Mouse (Mus musculus) G1E (cell line): ENCODE data around the gene Dip2b. TPM values are rescaled to one million over a fixed set of nuclear protein-coding genes. Genes with fewer than 3 reads are reported as not detected.
A peak's percentile ranks its signal among the peaks of the same experiment; 100 is the strongest.

ENCODE experiments used
- ATAC-seq: 2 replicates; pipeline ENCODE4 v1.8.0; 2016; ENCODE audit warnings: mild to moderate bottlenecking; ENCODE audit not compliant: insufficient number of reproducible peaks, poor library complexity, low FRiP score, severe bottlenecking; ENCODE audit errors: extremely low read depth
- DNase-seq: peaks from one replicate; pipeline ENCODE4 v3.0.0; 2012; ENCODE audit warnings: low spot score
- H3K27me3 ChIP-seq: 2 replicates; pipeline ENCODE4 v1.6.1; 2012; ENCODE audit warnings: mild to moderate bottlenecking, low read length, inconsistent platforms; ENCODE audit not compliant: insufficient read depth
- H3K36me3 ChIP-seq: replicated peaks from 2 replicates; pipeline ENCODE3; 2012; ENCODE audit warnings: mild to moderate bottlenecking, inconsistent platforms
- H3K4me1 ChIP-seq: 2 replicates; pipeline ENCODE4 v1.6.1; 2012; ENCODE audit warnings: low read depth, low read length, inconsistent platforms, mixed read lengths; ENCODE audit not compliant: insufficient read depth
- H3K4me3 ChIP-seq: 2 replicates; pipeline ENCODE4 v1.5.1; 2012; ENCODE audit warnings: low read depth, mild to moderate bottlenecking, inconsistent platforms, low read length, moderate library complexity, mixed read lengths
- H3K9me3 ChIP-seq: replicated peaks from 2 replicates; pipeline ENCODE4 v1.6.1; 2012; ENCODE audit warnings: inconsistent platforms
- CTCF ChIP-seq: IDR thresholded peaks from 2 replicates; pipeline ENCODE4 v1.5.1; 2012; ENCODE audit warnings: low read depth, low read length, inconsistent platforms, mixed read lengths
- GATA1 ChIP-seq: IDR thresholded peaks from 2 replicates; pipeline ENCODE4 v1.6.1; 2012; ENCODE audit warnings: borderline replicate concordance, low read length, inconsistent platforms, mixed read lengths
- GATA2 ChIP-seq: IDR thresholded peaks from 2 replicates; pipeline ENCODE4 v1.6.1; 2012; ENCODE audit warnings: low read depth, low read length, inconsistent platforms, borderline replicate concordance
- POLR2AphosphoS5 ChIP-seq: IDR thresholded peaks from 2 replicates; pipeline ENCODE4 v1.6.1; 2012; ENCODE audit warnings: low read depth, low read length, inconsistent platforms; ENCODE audit not compliant: insufficient replicate concordance
- TAL1 ChIP-seq: conservative IDR thresholded peaks from 2 replicates; pipeline ENCODE4 v1.6.1; 2012; ENCODE audit warnings: low read depth, low read length, inconsistent platforms, mixed read lengths
- polyA plus RNA-seq: library from polyadenylated mRNA; stranded (reverse); fragments of >175 nt; gene quantifications from 2 replicates; pipeline ENCODE4 v1.2.3, GENCODE M21; 2012
- total RNA-seq, 2 experiments: library from RNA; stranded (forward) in 1 of 2; stranded (reverse) in 1 of 2; fragments of 200-1000 nt in 1 of 2; fragments of >200 nt in 1 of 2; fragmentation: Nextera tagmentation in 1 of 2; gene quantifications; 2 replicates each; pipeline ENCODE4 v1.2.3; 2014 to 2017

Gene Dip2b
- total and polyA plus RNA-seq, 3 experiments = 4.4 to 36.8 (median 21.8) TPM

DNA sequence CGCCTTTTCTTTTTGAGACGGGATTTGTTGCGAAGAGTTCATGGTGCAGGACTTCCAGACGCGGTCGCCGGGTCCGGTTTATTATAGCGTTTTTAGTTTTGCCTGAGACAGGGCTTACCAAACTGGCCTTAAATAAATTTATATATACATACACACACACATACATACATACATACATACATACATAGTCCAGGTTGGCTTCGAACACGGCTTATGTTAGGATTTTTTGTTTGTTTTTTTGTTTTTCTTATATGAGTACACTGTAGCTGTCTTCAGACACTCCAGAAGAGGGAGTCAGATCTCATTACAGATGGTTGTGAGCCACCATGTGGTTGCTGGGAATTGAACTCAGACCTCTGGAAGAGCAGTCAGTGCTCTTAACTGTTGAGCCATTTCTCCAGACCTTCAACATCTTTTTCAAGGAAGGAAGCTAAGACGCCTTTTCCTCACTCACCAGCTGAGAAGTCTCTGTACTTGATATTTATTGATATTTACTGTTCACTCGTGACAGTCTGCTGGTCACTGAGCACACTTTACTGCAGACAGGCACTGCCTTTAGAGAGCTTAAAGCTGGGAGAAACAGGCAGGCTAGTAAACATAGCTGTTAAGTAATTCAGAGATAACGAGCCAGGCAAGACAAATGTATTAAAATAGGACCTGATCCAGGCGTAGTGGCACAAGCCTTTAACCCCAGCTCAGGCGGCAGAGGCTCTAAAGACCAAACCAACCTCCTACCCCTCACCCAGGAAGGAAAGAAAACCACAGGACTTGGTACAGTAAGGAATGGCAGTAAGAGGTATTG is 190.3 kb downstream of the Dip2b start:
- Histone ChIP-seq H3K9me3 (peaks cover 16% of the 10 kb centered on the region), H3K4me3 (peak overlapping the region; percentile 86), H3K36me3 (peaks cover 56% of the 10 kb centered on the region), H3K4me1 (peaks cover 53% of the 10 kb centered on the region), H3K27me3 (no peaks in the 10 kb centered on the region)
- no peak for ATAC-seq
- no peak for DNase-seq
- no peak for TF ChIP-seq GATA2
- TF ChIP-seq CTCF = no peak
- TF ChIP-seq TAL1 = no peak
- no peak for TF ChIP-seq POLR2AphosphoS5
- TF ChIP-seq GATA1 = no peak

GRCm38 (mm10) chr15:100230655-100231054 is 192.2 kb downstream of the Dip2b start:
- DNase-seq (no peak), ATAC-seq (no peak)
- peaks cover 9% of the 10 kb centered on the region for H3K9me3 ChIP-seq
- peaks cover 66% of the 10 kb centered on the region for H3K4me1 ChIP-seq
- H3K27me3 ChIP-seq = no peaks in the 10 kb centered on the region
- no peak overlapping the region; the same call in 1 of the 2 replicates for H3K4me3 ChIP-seq
- TF ChIP-seq CTCF = no peak
- no peak for TF ChIP-seq GATA1
- TF ChIP-seq POLR2AphosphoS5 = no peak
- no peak for TF ChIP-seq GATA2
- no peak for TF ChIP-seq TAL1
- H3K36me3 ChIP-seq = peaks cover 50% of the 10 kb centered on the region

DNA sequence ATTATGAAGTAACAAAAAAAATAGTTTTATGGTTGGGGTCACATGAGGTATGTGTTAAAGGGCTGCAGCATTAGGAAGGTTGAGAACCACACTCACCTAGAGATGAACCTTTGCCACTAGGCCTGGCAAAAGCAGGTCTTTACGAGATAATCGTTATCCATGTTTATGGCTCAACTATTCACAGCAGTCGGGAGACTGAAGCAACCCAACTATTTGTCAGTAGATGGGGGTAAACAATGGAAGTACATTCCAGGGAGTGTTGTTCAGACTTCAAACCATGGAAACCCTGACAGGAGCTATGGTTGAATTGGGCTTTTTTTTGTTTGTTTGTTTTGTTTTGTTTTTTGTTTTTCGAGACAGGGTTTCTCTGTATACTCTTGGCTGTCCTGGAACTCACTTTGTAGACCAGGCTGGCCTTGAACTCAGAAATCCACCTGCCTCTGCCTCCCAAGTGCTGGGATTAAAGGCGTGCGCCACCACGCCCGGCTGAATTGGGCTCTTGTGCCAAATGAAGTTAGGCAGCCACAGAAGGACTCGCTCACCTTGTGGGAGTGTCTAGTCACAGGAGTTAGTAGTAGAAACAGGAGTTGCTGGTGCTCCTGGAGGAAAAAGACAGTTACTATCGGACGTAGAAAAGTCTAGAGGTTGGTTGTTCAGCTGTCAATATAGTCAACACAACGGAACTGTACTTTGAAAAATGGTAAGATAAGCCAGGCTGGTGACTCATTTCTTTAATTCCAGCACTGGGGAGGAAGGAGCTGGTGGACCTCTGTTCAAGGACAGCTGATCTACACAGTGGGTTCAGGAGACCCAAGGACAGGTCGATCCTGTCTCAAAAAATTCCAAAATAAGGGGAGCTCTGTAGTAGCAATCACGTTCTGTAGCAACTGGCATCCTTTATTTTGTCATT is 193.4 kb downstream of the Dip2b start:
- ATAC-seq (no peak), DNase-seq (no peak)
- Histone ChIP-seq H3K36me3 (peaks cover 56% of the 10 kb centered on the region), H3K27me3 (no peaks in the 10 kb centered on the region), H3K4me1 (peaks cover 72% of the 10 kb centered on the region), H3K4me3 (no peak overlapping the region), H3K9me3 (peaks cover 9% of the 10 kb centered on the region)
- TF ChIP-seq CTCF (no peak), GATA2 (no peak), POLR2AphosphoS5 (no peak), TAL1 (no peak), GATA1 (no peak)

DNA sequence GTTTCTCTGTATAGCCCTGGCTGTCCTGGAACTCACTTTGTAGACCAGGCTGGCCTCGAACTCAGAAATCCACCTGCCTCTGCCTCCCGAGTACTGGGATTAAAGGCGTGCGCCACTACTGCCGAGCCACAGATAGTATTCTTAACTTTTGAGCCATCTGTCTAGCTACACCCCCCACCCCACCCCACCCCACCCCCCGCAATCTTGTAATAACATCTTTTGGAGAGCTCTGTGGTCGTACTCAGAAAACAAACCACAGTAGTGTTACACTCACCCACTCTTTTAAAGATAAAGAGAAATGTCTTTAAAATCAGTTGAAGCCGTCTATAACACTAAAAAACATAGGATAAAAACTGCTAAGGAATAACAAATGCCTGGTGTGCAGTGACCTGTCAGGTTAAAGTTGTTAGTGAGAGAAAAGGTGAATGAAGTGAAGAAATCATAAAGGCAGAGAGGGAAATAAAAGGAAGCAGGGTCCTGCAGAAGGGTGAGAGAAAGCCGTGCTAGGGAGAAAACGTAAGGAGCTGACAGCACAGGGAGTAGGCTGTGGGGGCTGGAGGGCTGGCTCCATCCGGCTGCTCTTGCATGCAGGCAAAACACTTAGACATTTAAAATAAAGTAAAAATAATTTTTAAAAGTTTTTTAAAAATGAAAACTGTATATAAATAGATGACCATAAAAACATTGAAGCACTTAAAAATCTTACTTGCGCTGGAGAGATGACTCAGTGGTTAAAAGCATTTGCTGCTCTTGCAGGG is 196.9 kb downstream of the Dip2b start:
- Histone ChIP-seq H3K27me3 (no peaks in the 10 kb centered on the region), H3K9me3 (peaks cover 9% of the 10 kb centered on the region), H3K4me3 (no peak overlapping the region; the same call in 1 of the 2 replicates), H3K36me3 (peaks cover 80% of the 10 kb centered on the region), H3K4me1 (peaks cover 66% of the 10 kb centered on the region)
- no peak for TF ChIP-seq GATA1
- no peak for TF ChIP-seq GATA2
- no peak for TF ChIP-seq TAL1
- no peak for TF ChIP-seq POLR2AphosphoS5
- TF ChIP-seq CTCF = no peak
- peak; percentile 51 for ATAC-seq
- DNase-seq = peak; percentile 36

DNA sequence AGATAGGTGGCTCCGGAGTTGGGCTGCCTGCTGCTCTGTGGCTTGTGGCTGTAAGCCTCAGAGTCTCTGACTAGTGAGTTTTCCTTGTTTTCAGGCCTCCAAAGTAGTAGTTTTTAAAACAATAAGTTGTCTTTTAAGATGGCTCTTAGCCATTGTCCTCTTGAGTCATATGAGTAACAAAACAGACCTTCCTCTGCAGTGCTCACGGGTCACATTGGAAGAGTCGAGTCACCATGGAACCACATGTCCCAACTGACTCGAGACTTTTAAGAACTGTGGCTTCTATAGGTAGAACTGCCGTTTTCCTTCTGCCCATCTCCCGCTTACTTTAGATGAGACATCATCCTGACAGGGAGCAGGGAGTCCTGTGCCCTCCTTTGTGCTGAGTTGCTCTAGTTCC is 198.5 kb downstream of the Dip2b start:
- no peak for TF ChIP-seq POLR2AphosphoS5
- no peak for TF ChIP-seq GATA2
- no peak for TF ChIP-seq TAL1
- TF ChIP-seq CTCF = no peak
- no peak for TF ChIP-seq GATA1
- H3K4me1 ChIP-seq = peaks cover 52% of the 10 kb centered on the region
- H3K9me3 ChIP-seq = peaks cover 9% of the 10 kb centered on the region
- no peaks in the 10 kb centered on the region for H3K27me3 ChIP-seq
- DNase-seq (no peak), ATAC-seq (no peak)
- H3K4me3 ChIP-seq = no peak overlapping the region
- peaks cover 89% of the 10 kb centered on the region for H3K36me3 ChIP-seq

DNA sequence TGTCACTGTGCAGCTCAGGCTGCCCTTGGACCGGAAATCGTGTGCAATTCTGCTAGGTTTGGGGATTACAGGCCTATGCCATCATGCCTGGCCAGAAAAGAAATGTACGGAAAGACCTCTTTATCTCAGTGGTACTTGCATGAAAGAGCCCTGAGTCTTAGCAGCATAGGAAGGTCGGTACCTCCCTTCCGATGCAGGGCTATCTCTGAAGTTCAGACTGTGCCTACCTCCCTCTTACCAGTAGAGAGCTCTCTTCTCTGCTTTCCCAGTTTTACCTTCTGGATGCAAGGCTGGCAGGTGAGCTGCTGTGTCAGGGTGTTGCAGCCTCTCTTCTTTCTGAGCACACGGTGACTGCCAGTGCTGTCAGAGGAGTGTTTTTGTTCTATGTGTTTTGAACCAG is 203.3 kb downstream of the Dip2b start:
- DNase-seq (no peak), ATAC-seq (no peak)
- Histone ChIP-seq H3K36me3 (peaks cover 96% of the 10 kb centered on the region), H3K4me3 (no peak overlapping the region), H3K9me3 (no peaks in the 10 kb centered on the region), H3K27me3 (no peaks in the 10 kb centered on the region), H3K4me1 (peaks cover 13% of the 10 kb centered on the region)
- TF ChIP-seq POLR2AphosphoS5 (no peak), GATA2 (no peak), TAL1 (no peak), CTCF (no peak), GATA1 (no peak)
